Mouse (Mus musculus) hindbrain, embryonic 10.5 days (tissue): ENCODE measurements around the gene Aaed1. TPM values are rescaled to one million over a fixed set of nuclear protein-coding genes. Genes with fewer than 3 reads are reported as not detected.
A peak's percentile ranks its signal among the peaks of the same experiment; 100 is the strongest.

Experiments used
- DNase-seq: peaks from one replicate; pipeline ENCODE4 v3.0.0-alpha.2; 2017; ENCODE audit warnings: low spot score
- H3K27ac ChIP-seq: fragments of 300-500 bp; sonication (generic); 2 replicates; pipeline ENCODE4 v1.5.1; 2016; ENCODE audit warnings: mild to moderate bottlenecking, moderate library complexity
- H3K27me3 ChIP-seq: fragments of 300-500 bp; sonication (generic); 2 replicates; pipeline ENCODE4 v1.6.1; 2016; ENCODE audit warnings: mild to moderate bottlenecking; ENCODE audit not compliant: poor library complexity, insufficient read depth, severe bottlenecking
- H3K36me3 ChIP-seq: fragments of 300-500 bp; sonication (generic); 2 replicates; pipeline ENCODE4 v1.6.1; 2016; ENCODE audit warnings: mild to moderate bottlenecking, moderate library complexity
- H3K4me1 ChIP-seq: fragments of 300-500 bp; sonication (generic); replicated peaks from 2 replicates; pipeline ENCODE4 v1.6.1; 2016; ENCODE audit warnings: mild to moderate bottlenecking
- H3K4me3 ChIP-seq: fragments of 300-500 bp; sonication (generic); 2 replicates; pipeline ENCODE4 v1.5.1; 2016; ENCODE audit warnings: mild to moderate bottlenecking, moderate library complexity
- H3K9me3 ChIP-seq: fragments of 300-500 bp; sonication (generic); 2 replicates; pipeline ENCODE4 v1.6.1; 2016; ENCODE audit warnings: mild to moderate bottlenecking, moderate library complexity
- WGBS: fragments of 180-500 bp; shearing (Covaris S2); methylation state at CpG from one replicate; pipeline ENCODE4 v1.1.7; 2016; 5-methylcytosine and 5-hydroxymethylcytosine counted together
- polyA plus RNA-seq: library from polyadenylated mRNA; unstranded; fragments of >200 nt; fragmentation: Nextera tagmentation; extraction: Ambion mirVana; gene quantifications from 2 replicates; pipeline ENCODE4 v1.2.1, GENCODE M21; 2016

Aaed1 gene
- polyA plus RNA-seq, 1 experiment from 2014 or later = 21.5 TPM

- no peak for DNase-seq
- WGBS = 88% methylated on average over 1 of the region's 1 CpGs
- Histone ChIP-seq H3K27ac (no peak overlapping the region), H3K36me3 (peaks cover 10% of the 10 kb centered on the region), H3K4me3 (no peak overlapping the region), H3K9me3 (no peaks in the 10 kb centered on the region), H3K4me1 (no peaks in the 10 kb centered on the region), H3K27me3 (no peaks in the 10 kb centered on the region)
Observed at GRCm38 (mm10) chr13:64299069-64299468, 13.4 kb downstream of the Aaed1 start.

- no peak overlapping the region for H3K27ac ChIP-seq
- no peaks in the 10 kb centered on the region for H3K9me3 ChIP-seq
- no peaks in the 10 kb centered on the region for H3K27me3 ChIP-seq
- no peaks in the 10 kb centered on the region; the same call in 1 of the 2 replicates for H3K36me3 ChIP-seq
- H3K4me1 ChIP-seq = 0 out of 2 replicates have a peak, but pooled peaks cover 7% of the 10 kb centered on the region
- DNase-seq = no peak
- 46% methylated on average over 4 of the region's 4 CpGs for WGBS
- H3K4me3 ChIP-seq = no peak overlapping the region
Observed at GRCm38 (mm10) chr13:64286791-64287190, 25.7 kb downstream of the Aaed1 start.

- H3K4me3 ChIP-seq = no peak overlapping the region
- no peaks in the 10 kb centered on the region for H3K9me3 ChIP-seq
- no peak for DNase-seq
- no peaks in the 10 kb centered on the region for H3K27me3 ChIP-seq
- WGBS = 71% methylated on average over 4 of the region's 4 CpGs
- no peaks in the 10 kb centered on the region; the same call in 1 of the 2 replicates for H3K36me3 ChIP-seq
- 0 out of 2 replicates have a peak, but pooled peaks cover 7% of the 10 kb centered on the region for H3K4me1 ChIP-seq
- H3K27ac ChIP-seq = no peak overlapping the region
Observed at GRCm38 (mm10) chr13:64286321-64286720, 26.2 kb downstream of the Aaed1 start.

- Histone ChIP-seq H3K4me3 (no peak overlapping the region), H3K27me3 (no peaks in the 10 kb centered on the region), H3K4me1 (0 out of 2 replicates have a peak, but pooled peaks cover 7% of the 10 kb centered on the region), H3K9me3 (no peaks in the 10 kb centered on the region), H3K27ac (no peak overlapping the region), H3K36me3 (no peaks in the 10 kb centered on the region; the same call in 1 of the 2 replicates)
- no peak for DNase-seq
- 93% methylated on average over 2 of the region's 2 CpGs for WGBS
Observed at GRCm38 (mm10) chr13:64284676-64285075, 27.8 kb downstream of the Aaed1 start.

GRCm38 (mm10) chr13:64280940-64281339, 31.6 kb downstream of the Aaed1 start:
- Histone ChIP-seq H3K4me1 (no peaks in the 10 kb centered on the region), H3K9me3 (no peaks in the 10 kb centered on the region), H3K27me3 (peaks cover 14% of the 10 kb centered on the region), H3K36me3 (no peaks in the 10 kb centered on the region; the same call in 1 of the 2 replicates), H3K27ac (no peak overlapping the region), H3K4me3 (no peak overlapping the region)
- no peak for DNase-seq
- WGBS = 91% methylated on average over 5 of the region's 5 CpGs

- WGBS = 14% methylated on average over 9 of the region's 9 CpGs
- peak overlapping the region; percentile 91; the same call in 1 of the 2 replicates for H3K27ac ChIP-seq
- DNase-seq = no peak
Observed at GRCm38 (mm10) chr13:64275754-64276127, 36.8 kb downstream of the Aaed1 start.

GRCm38 (mm10) chr13:64274879-64275753, 37.4 kb downstream of the Aaed1 start, which contains the start of gene Cdc14b:
Gene Cdc14b, minus strand, starts transcription at chr13:64275290.
- Histone ChIP-seq H3K4me3 (peak within 1 kb of the TSS; percentile 85), H3K4me1 (peaks cover 23% of the 10 kb centered on the region), H3K27ac (peak within 1 kb of the TSS; percentile 91), H3K36me3 (no peaks in the 10 kb centered on the region), H3K27me3 (peaks cover 23% of the 10 kb centered on the region), H3K9me3 (no peaks in the 10 kb centered on the region)
- WGBS = 1% methylated on average over 57 of the region's 57 CpGs
- DNase-seq = peak; percentile 93

More at GRCm38 (mm10) chr13:64275754-64276127, 36.8 kb downstream of the Aaed1 start:
- Histone ChIP-seq H3K4me3 (peak overlapping the region; percentile 85), H3K4me1 (peaks cover 23% of the 10 kb centered on the region), H3K36me3 (no peaks in the 10 kb centered on the region), H3K27me3 (peaks cover 23% of the 10 kb centered on the region), H3K9me3 (no peaks in the 10 kb centered on the region)

- H3K9me3 ChIP-seq = no peaks in the 10 kb centered on the region
- H3K4me1 ChIP-seq = peaks cover 23% of the 10 kb centered on the region
- peaks cover 23% of the 10 kb centered on the region for H3K27me3 ChIP-seq
- H3K36me3 ChIP-seq = no peaks in the 10 kb centered on the region
- H3K4me3 ChIP-seq = peak overlapping the region; percentile 85
- WGBS = under 1% methylated on average over 95 of the region's 95 CpGs
- DNase-seq = peak; percentile 58
- H3K27ac ChIP-seq = peak overlapping the region; percentile 91
Observed at GRCm38 (mm10) chr13:64273891-64274844, 38.3 kb downstream of the Aaed1 start.

GRCm38 (mm10) chr13:64273352-64273751, 39.2 kb downstream of the Aaed1 start:
- peaks cover 23% of the 10 kb centered on the region for H3K27me3 ChIP-seq
- H3K36me3 ChIP-seq = no peaks in the 10 kb centered on the region
- no peak for DNase-seq
- H3K9me3 ChIP-seq = no peaks in the 10 kb centered on the region
- 51% methylated on average over 8 of the region's 8 CpGs for WGBS
- peak overlapping the region; percentile 85 for H3K4me3 ChIP-seq
- H3K4me1 ChIP-seq = peaks cover 23% of the 10 kb centered on the region
- H3K27ac ChIP-seq = no peak overlapping the region

- no peak overlapping the region for H3K27ac ChIP-seq
- no peak for DNase-seq
- no peaks in the 10 kb centered on the region for H3K9me3 ChIP-seq
- WGBS = 86% methylated on average over 4 of the region's 4 CpGs
- H3K4me3 ChIP-seq = no peak overlapping the region
- H3K4me1 ChIP-seq = peaks cover 13% of the 10 kb centered on the region
- H3K27me3 ChIP-seq = peaks cover 4% of the 10 kb centered on the region; the same call in 1 of the 2 replicates
- H3K36me3 ChIP-seq = no peaks in the 10 kb centered on the region
Observed at GRCm38 (mm10) chr13:64268384-64268783, 44.1 kb downstream of the Aaed1 start.

- Histone ChIP-seq H3K27me3 (no peaks in the 10 kb centered on the region), H3K36me3 (no peaks in the 10 kb centered on the region), H3K27ac (no peak overlapping the region), H3K4me3 (no peak overlapping the region), H3K9me3 (no peaks in the 10 kb centered on the region), H3K4me1 (peaks cover 12% of the 10 kb centered on the region)
- WGBS = 19% methylated on average over 9 of the region's 9 CpGs
- no peak for DNase-seq
Observed at GRCm38 (mm10) chr13:64267151-64267550, 45.4 kb downstream of the Aaed1 start.

- Histone ChIP-seq H3K4me1 (peaks cover 12% of the 10 kb centered on the region), H3K27ac (no peak overlapping the region), H3K36me3 (no peaks in the 10 kb centered on the region), H3K27me3 (no peaks in the 10 kb centered on the region), H3K4me3 (no peak overlapping the region), H3K9me3 (no peaks in the 10 kb centered on the region)
- DNase-seq = no peak
- WGBS = 93% methylated on average over 6 of the region's 6 CpGs
Observed at GRCm38 (mm10) chr13:64264586-64264985, 47.9 kb downstream of the Aaed1 start.
